ENCODE assay signal across 14 mouse cellular contexts in the genomic region with DNA sequence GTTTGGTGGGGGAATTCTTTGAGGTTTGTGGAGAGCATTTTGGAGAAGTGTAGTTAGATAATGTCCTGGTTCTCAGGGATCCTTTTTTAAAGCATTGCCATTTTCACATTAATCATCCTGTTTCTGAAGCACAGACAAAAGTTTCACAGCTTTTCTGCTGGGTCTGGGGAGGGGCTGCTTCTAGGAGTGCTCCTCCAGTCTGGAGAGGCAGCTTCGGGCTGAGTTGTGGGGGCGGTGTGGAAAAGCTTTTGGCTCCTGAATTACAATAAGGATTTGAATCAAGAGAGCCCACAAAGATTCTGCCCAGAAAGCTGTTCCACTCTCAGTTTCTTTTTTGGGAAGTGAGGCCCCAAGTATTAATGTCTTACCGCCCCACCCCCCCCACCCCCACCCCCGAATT.
DNase-seq lines count a peak whose midpoint lies in the region; ATAC-seq lines count a peak whose summit lies in the region.
"Had no signal": no experiment of that assay in that cellular context is flagged by ENCODE, and none has a peak within 500 bp of the region (broad histone marks: within the 10 kb centered on the region; RNA-seq: fewer than 3 reads in every experiment).

No protein-coding gene starts in this region.

- ATAC-seq in erythroid progenitor cell, adult 5-6 weeks (replicated peaks; ENCODE audit: low FRiP score, poor library complexity, severe bottlenecking), result no peak
- ATAC-seq: inflammation-experienced regulatory T-cells, adult 6 months; midbrain, embryonic 13.5 days had no signal

- peak; percentile 58 for DNase-seq in layer of hippocampus, adult 11-12 months (ENCODE audit: low spot score)
- DNase-seq in layer of hippocampus, adult 9-10 months (ENCODE audit: low spot score), result no peak
- DNase-seq in frontal cortex, adult 2 months (ENCODE audit: extremely low spot score in 1 of 2, low spot score in 1 of 2), result peak; percentile 89 to 90
- DNase-seq in left cerebral cortex, adult 18-20 months (ENCODE audit: low spot score in 2 of 2), result peak; percentile 72 to 84
- DNase-seq in right cerebral cortex, postnatal 10 days (ENCODE audit: low spot score in 2 of 2), result peak; percentile 87 to 94
- no peak for DNase-seq in natural killer cell, adult 2 months (ENCODE audit: low spot score in 2 of 2)
- DNase-seq in urinary bladder, postnatal 4 days (ENCODE audit: low spot score in 2 of 2), result no peak
- DNase-seq: adrenal gland, postnatal 25 days; lung, postnatal 14 days; retina, postnatal 1 day; thymus, postnatal 14 days had no signal

Comparison
In these comparisons a context has a peak if more than half of its experiments do, and no peak if none do; other contexts are left out.
1. DNase-seq: peak in layer of hippocampus, adult 11-12 months (single experiment), frontal cortex, adult 2 months (2 of 2), left cerebral cortex, adult 18-20 months (2 of 2) and right cerebral cortex, postnatal 10 days (2 of 2); none in layer of hippocampus, adult 9-10 months (single experiment), natural killer cell, adult 2 months (0 of 2) and urinary bladder, postnatal 4 days (0 of 2).